Mouse (Mus musculus): Measurements from ENCODE around the gene Cnnm2. TPM values are rescaled to one million over a fixed set of nuclear protein-coding genes. Genes with fewer than 3 reads are reported as not detected.

Cnnm2 gene
- total RNA-seq, 4 experiments from 2014 or later = 27.6 to 45.6 (median 37.6) TPM

- no peak for DNase-seq
Observed at GRCm38 (mm10) chr19:46848381-46849268, 87.2 kb downstream of the Cnnm2 start.

- DNase-seq = no peak
Observed at GRCm38 (mm10) chr19:46849443-46849997, 88.1 kb downstream of the Cnnm2 start.

GRCm38 (mm10) chr19:46856232-46856631 is 94.8 kb downstream of the Cnnm2 start:
- no peak for DNase-seq

GRCm38 (mm10) chr19:46856780-46857179 is 95.4 kb downstream of the Cnnm2 start:
- DNase-seq = no peak

GRCm38 (mm10) chr19:46857277-46857989 is 96.0 kb downstream of the Cnnm2 start:
- DNase-seq = no peak

- DNase-seq = no peak
Observed at GRCm38 (mm10) chr19:46858200-46858599, 96.8 kb downstream of the Cnnm2 start.

GRCm38 (mm10) chr19:46862556-46862955 is 101.2 kb downstream of the Cnnm2 start:
- DNase-seq = no peak

GRCm38 (mm10) chr19:46863236-46863927 is 102.0 kb downstream of the Cnnm2 start:
- peak; percentile 50 for DNase-seq

GRCm38 (mm10) chr19:46864079-46864478 is 102.7 kb downstream of the Cnnm2 start:
- DNase-seq = no peak

- DNase-seq = no peak
Observed at GRCm38 (mm10) chr19:46864731-46865331, 103.4 kb downstream of the Cnnm2 start.

GRCm38 (mm10) chr19:46865381-46865780 is 104.0 kb downstream of the Cnnm2 start:
- DNase-seq = no peak

GRCm38 (mm10) chr19:46869049-46869448 is 107.7 kb downstream of the Cnnm2 start:
- DNase-seq = no peak

- peak; percentile 80 for DNase-seq
Observed at GRCm38 (mm10) chr19:46869526-46869925, 108.1 kb downstream of the Cnnm2 start.

- peak; percentile 53 for DNase-seq
Observed at GRCm38 (mm10) chr19:46871096-46871495, 109.7 kb downstream of the Cnnm2 start.

- DNase-seq = peak; percentile 57
Observed at GRCm38 (mm10) chr19:46871651-46872050, 110.3 kb downstream of the Cnnm2 start.

- DNase-seq = no peak
Observed at GRCm38 (mm10) chr19:46873924-46874323, 112.5 kb downstream of the Cnnm2 start.

GRCm38 (mm10) chr19:46875790-46876189 is 114.4 kb downstream of the Cnnm2 start:
- DNase-seq = peak; percentile 71

GRCm38 (mm10) chr19:46877886-46878285 is 116.5 kb downstream of the Cnnm2 start:
- DNase-seq = peak; percentile 55

GRCm38 (mm10) chr19:46878346-46878745 is 117.0 kb downstream of the Cnnm2 start:
- peak; percentile 64 for DNase-seq

GRCm38 (mm10) chr19:46879876-46880275 is 118.5 kb downstream of the Cnnm2 start:
- no peak for DNase-seq

GRCm38 (mm10) chr19:46885365-46885764 is 124.0 kb downstream of the Cnnm2 start:
- DNase-seq = no peak

GRCm38 (mm10) chr19:46886826-46887225 is 125.4 kb downstream of the Cnnm2 start:
- DNase-seq = no peak
